Mouse (Mus musculus): Measurements from ENCODE around the gene Adamtsl2.

DNA sequence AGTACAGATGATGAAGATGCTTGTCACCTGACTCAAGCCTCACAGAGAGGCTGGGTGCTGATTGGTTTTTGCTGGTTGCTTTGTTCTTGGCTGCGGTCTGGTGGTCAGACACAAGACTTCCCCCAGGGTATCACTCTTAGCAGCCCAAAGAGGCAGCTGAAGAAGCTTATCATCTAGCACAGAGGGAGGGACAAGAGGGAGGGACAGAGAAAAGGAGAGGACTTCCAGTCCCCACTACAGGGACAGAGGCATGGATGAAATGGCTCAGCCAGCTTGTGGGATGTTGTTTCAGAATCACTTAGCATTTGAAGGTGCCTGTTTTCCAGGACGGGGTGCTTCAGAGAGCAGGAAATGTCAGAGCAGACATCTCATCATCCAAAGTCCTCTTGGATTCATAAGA is 867 bp upstream of the Adamtsl2 start:
- TF ChIP-seq CHD2 (IDR thresholded peaks at IDR 0.05; ENCODE audit: low read depth, low read length) = no peak
- no peak for TF ChIP-seq HCFC1 (IDR thresholded peaks at IDR 0.05; ENCODE audit: borderline replicate concordance, insufficient read depth, low read length)
